Mouse (Mus musculus) brain, embryonic 14.5 days (tissue): Measurements from ENCODE around the gene Mustn1.

ENCODE experiments used
- CTCF ChIP-seq: fragments of 200-500 bp; IDR thresholded peaks from 2 replicates; pipeline ENCODE4 v1.5.1; 2012; ENCODE audit warnings: inconsistent platforms, mild to moderate bottlenecking, moderate library complexity, borderline replicate concordance; ENCODE audit not compliant: insufficient read depth, insufficient read length; ENCODE audit errors: extremely low read depth
- POLR2A ChIP-seq: fragments of 200-500 bp; IDR thresholded peaks from 2 replicates; pipeline ENCODE4 v1.6.1; 2012; ENCODE audit warnings: mild to moderate bottlenecking, inconsistent platforms, borderline replicate concordance; ENCODE audit not compliant: poor library complexity, insufficient read depth, insufficient read length, severe bottlenecking; ENCODE audit errors: extremely low read depth

DNA sequence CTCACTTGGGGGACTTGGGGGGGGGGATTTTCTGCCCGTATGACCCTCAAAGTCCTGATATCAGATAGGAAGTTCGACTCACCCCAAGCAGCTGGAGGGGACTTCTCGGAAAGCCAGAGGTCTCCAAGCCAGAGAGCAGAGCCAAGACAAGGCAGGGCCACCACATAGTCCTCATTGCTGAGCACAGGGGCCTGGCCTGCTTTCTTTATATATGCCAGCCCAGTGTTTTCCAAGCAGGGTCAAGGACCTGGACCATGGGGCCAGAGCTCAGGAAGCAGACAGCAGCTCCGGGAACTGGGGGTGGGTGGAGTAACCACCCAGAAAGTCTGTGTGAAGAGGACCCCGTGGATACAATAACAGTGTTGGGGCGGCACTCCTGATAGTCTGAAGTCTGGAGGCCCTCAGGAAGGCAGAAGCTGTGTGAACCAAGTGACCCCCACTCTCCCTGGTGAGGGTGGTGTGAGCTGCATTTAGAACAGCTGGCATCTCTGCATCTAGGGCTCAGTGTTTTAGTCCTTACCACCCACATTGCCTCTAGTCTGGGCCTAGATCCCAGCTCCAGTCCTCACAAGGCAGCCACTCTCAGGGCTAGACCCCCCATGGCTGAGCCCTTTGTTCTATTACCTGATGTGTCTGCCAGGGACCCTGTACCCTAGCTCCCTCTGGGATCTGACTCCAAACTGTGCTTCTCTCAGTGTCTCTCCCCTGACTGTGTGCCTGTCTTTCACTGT lies 44.5 kb downstream of the Mustn1 start, which contains the start of gene Itih3:
- TF ChIP-seq CTCF (no peak), POLR2A (no peak)
